Mouse (Mus musculus): Measurements from ENCODE around the gene Arhgap35.
"Not testable (repeated sequence)": the region's sequence is repeated elsewhere in the genome, so short reads cannot be mapped to it uniquely, and the experiment has no call there.

Arhgap35 gene

GRCm38 (mm10) chr7:16614888-16615715 is at the start of gene Arhgap35:
Gene Arhgap35, minus strand, starts transcription at chr7:16614993.
- DNase-seq (ENCODE audit: low read depth, low spot score) = peak; percentile 99

GRCm38 (mm10) chr7:16644260-16644659 is 29.5 kb upstream of the Arhgap35 start:
- DNase-seq (ENCODE audit: low read depth, low spot score) = no peak

- not testable (repeated sequence) for DNase-seq (ENCODE audit: low read depth, low spot score)
Measured at GRCm38 (mm10) chr7:16643106-16643505, 28.3 kb upstream of the Arhgap35 start.

GRCm38 (mm10) chr7:16639028-16639427 is 24.2 kb upstream of the Arhgap35 start:
- DNase-seq (ENCODE audit: low read depth, low spot score) = no peak

GRCm38 (mm10) chr7:16635116-16635515 is 20.3 kb upstream of the Arhgap35 start:
- no peak for DNase-seq (ENCODE audit: low read depth, low spot score)

GRCm38 (mm10) chr7:16633913-16634312 is 19.1 kb upstream of the Arhgap35 start:
- DNase-seq (ENCODE audit: low read depth, low spot score) = not testable (repeated sequence)

- DNase-seq (ENCODE audit: low read depth, low spot score) = no peak
Measured at GRCm38 (mm10) chr7:16631932-16632331, 17.1 kb upstream of the Arhgap35 start.

GRCm38 (mm10) chr7:16631025-16631424 is 16.2 kb upstream of the Arhgap35 start:
- DNase-seq (ENCODE audit: low read depth, low spot score) = no peak

GRCm38 (mm10) chr7:16629598-16630296 is 15.0 kb upstream of the Arhgap35 start:
- DNase-seq (ENCODE audit: low read depth, low spot score) = no peak

GRCm38 (mm10) chr7:16628096-16628771 is 13.4 kb upstream of the Arhgap35 start:
- peak; percentile 81 for DNase-seq (ENCODE audit: low read depth, low spot score)

GRCm38 (mm10) chr7:16623687-16624086 is 8.9 kb upstream of the Arhgap35 start:
- DNase-seq (ENCODE audit: low read depth, low spot score) = no peak

GRCm38 (mm10) chr7:16623131-16623530 is 8.3 kb upstream of the Arhgap35 start:
- no peak for DNase-seq (ENCODE audit: low read depth, low spot score)

- no peak for DNase-seq (ENCODE audit: low read depth, low spot score)
Measured at GRCm38 (mm10) chr7:16621066-16621622, 6.4 kb upstream of the Arhgap35 start.

- no peak for DNase-seq (ENCODE audit: low read depth, low spot score)
Measured at GRCm38 (mm10) chr7:16618661-16619211, 3.9 kb upstream of the Arhgap35 start.

GRCm38 (mm10) chr7:16617045-16617444 is 2.3 kb upstream of the Arhgap35 start:
- no peak for DNase-seq (ENCODE audit: low read depth, low spot score)

- no peak for DNase-seq (ENCODE audit: low read depth, low spot score)
Measured at GRCm38 (mm10) chr7:16614171-16614887, 464 bp downstream of the Arhgap35 start.

GRCm38 (mm10) chr7:16613461-16614170 is 1.2 kb downstream of the Arhgap35 start:
- DNase-seq (ENCODE audit: low read depth, low spot score) = no peak

GRCm38 (mm10) chr7:16610345-16610744 is 4.4 kb downstream of the Arhgap35 start:
- DNase-seq (ENCODE audit: low read depth, low spot score) = no peak

GRCm38 (mm10) chr7:16608961-16609360 is 5.8 kb downstream of the Arhgap35 start:
- no peak for DNase-seq (ENCODE audit: low read depth, low spot score)

- DNase-seq (ENCODE audit: low read depth, low spot score) = no peak
Measured at GRCm38 (mm10) chr7:16608046-16608445, 6.7 kb downstream of the Arhgap35 start.

All from retina, postnatal 7 days (tissue).